Mouse (Mus musculus) limb, embryonic 15.5 days (tissue): ENCODE measurements at regions not wholly inside any gene's neighbourhood (a gene's known extent, or its start where the extent isn't known, plus 50 kb on each side); places are given as distances from the start of the nearest gene placed in this dataset.

ENCODE experiments used
- ATAC-seq: fragments of 200-750 bp; cut with Nextera tagmentation; 2 replicates; pipeline ENCODE4 v1.8.0; 2017; ENCODE audit warnings: low read depth, moderate TSS enrichment; ENCODE audit not compliant: insufficient number of reproducible peaks, low FRiP score, low TSS enrichment
- H3K27ac ChIP-seq: fragments of 300-500 bp; sonication (generic); 2 replicates; pipeline ENCODE4 v1.5.1; 2015; ENCODE audit warnings: moderate library complexity, mild to moderate bottlenecking, inconsistent platforms
- H3K27me3 ChIP-seq: fragments of 300-500 bp; sonication (generic); 2 replicates; pipeline ENCODE4 v1.6.1; 2015; ENCODE audit warnings: inconsistent platforms
- H3K36me3 ChIP-seq: fragments of 300-500 bp; sonication (generic); 2 replicates; pipeline ENCODE4 v1.6.1; 2015; ENCODE audit warnings: inconsistent platforms
- H3K4me1 ChIP-seq: fragments of 300-500 bp; sonication (generic); 2 replicates; pipeline ENCODE4 v1.6.1; 2015; ENCODE audit warnings: inconsistent platforms
- H3K4me2 ChIP-seq: fragments of 300-500 bp; sonication (generic); 2 replicates; pipeline ENCODE4 v1.6.1; 2015; ENCODE audit warnings: mild to moderate bottlenecking, inconsistent platforms
- H3K4me3 ChIP-seq: fragments of 300-500 bp; sonication (generic); 2 replicates; pipeline ENCODE4 v1.5.1; 2015; ENCODE audit warnings: mild to moderate bottlenecking, inconsistent platforms
- H3K9ac ChIP-seq: fragments of 300-500 bp; sonication (generic); 2 replicates; pipeline ENCODE4 v1.6.1; 2015; ENCODE audit warnings: inconsistent platforms
- H3K9me3 ChIP-seq: fragments of 300-500 bp; sonication (generic); 2 replicates; pipeline ENCODE4 v1.6.1; 2016; ENCODE audit warnings: inconsistent platforms
- WGBS: fragments of 180-500 bp; shearing (Covaris S2); methylation state at CpG from one replicate; pipeline ENCODE4 v1.1.7; 2015; 5-methylcytosine and 5-hydroxymethylcytosine counted together

- H3K36me3 ChIP-seq = no peaks in the 10 kb centered on the region
- 45% methylated on average over 2 of the region's 2 CpGs for WGBS
- no peaks in the 10 kb centered on the region; the same call in 1 of the 2 replicates for H3K4me1 ChIP-seq
- no peak for ATAC-seq
- H3K4me2 ChIP-seq = no peak overlapping the region
- no peak overlapping the region for H3K27ac ChIP-seq
- no peak overlapping the region for H3K9ac ChIP-seq
- peaks cover 70% of the 10 kb centered on the region for H3K27me3 ChIP-seq
- no peak overlapping the region for H3K4me3 ChIP-seq
- no peaks in the 10 kb centered on the region for H3K9me3 ChIP-seq
Observed at GRCm38 (mm10) chr11:18750080-18750375, 268.8 kb downstream of the Meis1 start.

- H3K9ac ChIP-seq = no peak overlapping the region
- H3K27ac ChIP-seq = no peak overlapping the region
- no peak overlapping the region for H3K4me3 ChIP-seq
- no peaks in the 10 kb centered on the region for H3K9me3 ChIP-seq
- H3K4me2 ChIP-seq = no peak overlapping the region
- H3K27me3 ChIP-seq = peaks cover 66% of the 10 kb centered on the region
- H3K36me3 ChIP-seq = no peaks in the 10 kb centered on the region
- WGBS = 33% methylated on average over 9 of the region's 9 CpGs
- no peak for ATAC-seq
- H3K4me1 ChIP-seq = no peaks in the 10 kb centered on the region; the same call in 1 of the 2 replicates
Observed at GRCm38 (mm10) chr11:18749265-18750079, 269.3 kb downstream of the Meis1 start.

GRCm38 (mm10) chr11:18747871-18748461 lies 270.8 kb downstream of the Meis1 start:
- Histone ChIP-seq H3K4me1 (no peaks in the 10 kb centered on the region), H3K9me3 (no peaks in the 10 kb centered on the region), H3K27ac (no peak overlapping the region), H3K27me3 (peaks cover 63% of the 10 kb centered on the region), H3K4me3 (no peak overlapping the region), H3K4me2 (no peak overlapping the region), H3K9ac (no peak overlapping the region), H3K36me3 (no peaks in the 10 kb centered on the region)
- ATAC-seq = no peak
- WGBS = 33% methylated on average over 7 of the region's 7 CpGs

GRCm38 (mm10) chr11:18747361-18747760 lies 271.4 kb downstream of the Meis1 start:
- Histone ChIP-seq H3K4me2 (no peak overlapping the region), H3K9ac (no peak overlapping the region), H3K27me3 (peaks cover 59% of the 10 kb centered on the region), H3K9me3 (no peaks in the 10 kb centered on the region), H3K27ac (no peak overlapping the region), H3K4me3 (no peak overlapping the region), H3K4me1 (no peaks in the 10 kb centered on the region), H3K36me3 (no peaks in the 10 kb centered on the region)
- no peak for ATAC-seq
- WGBS = 45% methylated on average over 9 of the region's 9 CpGs

GRCm38 (mm10) chr11:18746486-18746885 lies 272.3 kb downstream of the Meis1 start:
- no peaks in the 10 kb centered on the region for H3K9me3 ChIP-seq
- no peaks in the 10 kb centered on the region for H3K4me1 ChIP-seq
- ATAC-seq = no peak
- no peaks in the 10 kb centered on the region for H3K36me3 ChIP-seq
- no peak overlapping the region for H3K4me3 ChIP-seq
- 56% methylated on average over 5 of the region's 5 CpGs for WGBS
- peaks cover 52% of the 10 kb centered on the region for H3K27me3 ChIP-seq
- no peak overlapping the region for H3K9ac ChIP-seq
- H3K27ac ChIP-seq = no peak overlapping the region
- H3K4me2 ChIP-seq = no peak overlapping the region

GRCm38 (mm10) chr11:18745840-18746239 lies 272.9 kb downstream of the Meis1 start:
- H3K4me1 ChIP-seq = no peaks in the 10 kb centered on the region
- H3K27me3 ChIP-seq = peaks cover 46% of the 10 kb centered on the region
- H3K9ac ChIP-seq = no peak overlapping the region
- WGBS = 38% methylated on average over 10 of the region's 10 CpGs
- H3K4me2 ChIP-seq = no peak overlapping the region
- H3K27ac ChIP-seq = no peak overlapping the region
- H3K4me3 ChIP-seq = no peak overlapping the region
- no peaks in the 10 kb centered on the region for H3K36me3 ChIP-seq
- H3K9me3 ChIP-seq = no peaks in the 10 kb centered on the region
- ATAC-seq = no peak

- Histone ChIP-seq H3K27ac (no peak overlapping the region), H3K9me3 (no peaks in the 10 kb centered on the region), H3K4me2 (no peak overlapping the region), H3K36me3 (no peaks in the 10 kb centered on the region), H3K4me3 (no peak overlapping the region), H3K27me3 (no peaks in the 10 kb centered on the region), H3K9ac (no peak overlapping the region), H3K4me1 (no peaks in the 10 kb centered on the region)
- 84% methylated on average over 4 of the region's 4 CpGs for WGBS
- no peak for ATAC-seq
Observed at GRCm38 (mm10) chr11:18734904-18735664, 283.7 kb downstream of the Meis1 start.

- Histone ChIP-seq H3K4me1 (no peaks in the 10 kb centered on the region), H3K4me2 (no peak overlapping the region), H3K9me3 (no peaks in the 10 kb centered on the region), H3K36me3 (no peaks in the 10 kb centered on the region), H3K4me3 (no peak overlapping the region), H3K27ac (no peak overlapping the region), H3K9ac (no peak overlapping the region), H3K27me3 (no peaks in the 10 kb centered on the region)
- ATAC-seq = no peak
- WGBS = 74% methylated on average over 1 of the region's 1 CpGs
Observed at GRCm38 (mm10) chr11:18734075-18734474, 284.7 kb downstream of the Meis1 start.

GRCm38 (mm10) chr11:18729742-18730141 lies 289.0 kb downstream of the Meis1 start:
- H3K4me3 ChIP-seq = no peak overlapping the region
- H3K9ac ChIP-seq = no peak overlapping the region
- WGBS = 53% methylated on average over 4 of the region's 4 CpGs
- H3K36me3 ChIP-seq = no peaks in the 10 kb centered on the region
- no peaks in the 10 kb centered on the region for H3K9me3 ChIP-seq
- H3K27me3 ChIP-seq = no peaks in the 10 kb centered on the region
- no peak overlapping the region for H3K4me2 ChIP-seq
- no peaks in the 10 kb centered on the region for H3K4me1 ChIP-seq
- H3K27ac ChIP-seq = no peak overlapping the region
- ATAC-seq = no peak

- H3K4me2 ChIP-seq = no peak overlapping the region
- no peaks in the 10 kb centered on the region for H3K27me3 ChIP-seq
- H3K27ac ChIP-seq = no peak overlapping the region
- no peak for ATAC-seq
- WGBS = 66% methylated on average over 8 of the region's 8 CpGs
- no peaks in the 10 kb centered on the region for H3K4me1 ChIP-seq
- H3K36me3 ChIP-seq = no peaks in the 10 kb centered on the region
- no peak overlapping the region for H3K4me3 ChIP-seq
- H3K9me3 ChIP-seq = no peaks in the 10 kb centered on the region
- H3K9ac ChIP-seq = no peak overlapping the region
Observed at GRCm38 (mm10) chr11:18722770-18723169, 296.0 kb downstream of the Meis1 start.

GRCm38 (mm10) chr11:18715851-18716126 lies 303.0 kb downstream of the Meis1 start:
- H3K36me3 ChIP-seq = no peaks in the 10 kb centered on the region
- H3K4me3 ChIP-seq = no peak overlapping the region
- no peaks in the 10 kb centered on the region for H3K27me3 ChIP-seq
- peaks cover 6% of the 10 kb centered on the region; the same call in 1 of the 2 replicates for H3K4me1 ChIP-seq
- no peak overlapping the region for H3K9ac ChIP-seq
- ATAC-seq = no peak
- H3K27ac ChIP-seq = no peak overlapping the region
- 28% methylated on average over 1 of the region's 1 CpGs for WGBS
- H3K9me3 ChIP-seq = no peaks in the 10 kb centered on the region
- no peak overlapping the region for H3K4me2 ChIP-seq

GRCm38 (mm10) chr11:18715050-18715850 lies 303.5 kb downstream of the Meis1 start:
- H3K9ac ChIP-seq = no peak overlapping the region
- ATAC-seq = no peak
- no peak overlapping the region for H3K4me2 ChIP-seq
- WGBS = 30% methylated on average over 2 of the region's 2 CpGs
- H3K4me3 ChIP-seq = no peak overlapping the region
- H3K27me3 ChIP-seq = no peaks in the 10 kb centered on the region
- H3K4me1 ChIP-seq = peaks cover 6% of the 10 kb centered on the region; the same call in 1 of the 2 replicates
- H3K36me3 ChIP-seq = no peaks in the 10 kb centered on the region
- no peaks in the 10 kb centered on the region for H3K9me3 ChIP-seq
- H3K27ac ChIP-seq = no peak overlapping the region
